Mouse (Mus musculus) heart, embryonic 11.5 days (tissue): Measurements from ENCODE around the gene Efcab8. TPM values are rescaled to one million over a fixed set of nuclear protein-coding genes. Genes with fewer than 3 reads are reported as not detected.
"Not testable (repeated sequence)": the region's sequence is repeated elsewhere in the genome, so short reads cannot be mapped to it uniquely, and the experiment has no call there.

ENCODE experiments used
- ATAC-seq: fragments of 200-750 bp; cut with Nextera tagmentation; replicated peaks from 2 replicates; pipeline ENCODE4 v1.8.0; 2017; ENCODE audit warnings: moderate library complexity; ENCODE audit not compliant: insufficient number of reproducible peaks, low FRiP score, low TSS enrichment
- H3K27ac ChIP-seq: fragments of 300-500 bp; sonication (generic); 2 replicates; pipeline ENCODE4 v1.5.1; 2014; ENCODE audit warnings: mild to moderate bottlenecking, low read depth, low read length
- H3K27me3 ChIP-seq: fragments of 300-500 bp; sonication (generic); 2 replicates; pipeline ENCODE4 v1.6.1; 2014; ENCODE audit warnings: mild to moderate bottlenecking, low read length, mixed read lengths; ENCODE audit not compliant: control insufficient read depth, insufficient read depth
- H3K36me3 ChIP-seq: fragments of 300-500 bp; sonication (generic); 2 replicates; pipeline ENCODE4 v1.6.1; 2014; ENCODE audit warnings: mild to moderate bottlenecking, low read length, moderate library complexity, mixed read lengths; ENCODE audit not compliant: control insufficient read depth, insufficient read depth
- H3K4me1 ChIP-seq: fragments of 300-500 bp; sonication (generic); 2 replicates; pipeline ENCODE4 v1.6.1; 2014; ENCODE audit warnings: low read length; ENCODE audit not compliant: control insufficient read depth, insufficient read depth
- H3K4me2 ChIP-seq: fragments of 300-500 bp; sonication (generic); 2 replicates; pipeline ENCODE4 v1.6.1; 2014; ENCODE audit warnings: mild to moderate bottlenecking, moderate library complexity
- H3K4me3 ChIP-seq: fragments of 300-500 bp; sonication (generic); 2 replicates; pipeline ENCODE4 v1.5.1; 2014; ENCODE audit warnings: low read depth, low read length
- H3K9ac ChIP-seq: fragments of 300-500 bp; sonication (generic); 2 replicates; pipeline ENCODE4 v1.6.1; 2014; ENCODE audit warnings: mild to moderate bottlenecking, low read depth, low read length, moderate library complexity
- H3K9me3 ChIP-seq: fragments of 300-500 bp; sonication (generic); replicated peaks from 2 replicates; pipeline ENCODE4 v1.6.1; 2016; ENCODE audit warnings: low read length; ENCODE audit not compliant: control insufficient read depth
- WGBS: fragments of 180-500 bp; shearing (Covaris S2); extraction: QIAGEN DNeasy Blood & Tissue Kit; methylation state at CpG from one replicate; pipeline ENCODE4 v1.1.7; 2014; ENCODE audit not compliant: insufficient replicate concordance; 5-methylcytosine and 5-hydroxymethylcytosine counted together
- polyA plus RNA-seq: library from polyadenylated mRNA; unstranded; fragments of >200 nt; fragmentation: Nextera tagmentation; extraction: Ambion mirVana; gene quantifications from 2 replicates; pipeline ENCODE4 v1.2.1, GENCODE M21; 2014

The Efcab8 gene
- polyA plus RNA-seq, 1 experiment from 2014 or later: not detected

DNA sequence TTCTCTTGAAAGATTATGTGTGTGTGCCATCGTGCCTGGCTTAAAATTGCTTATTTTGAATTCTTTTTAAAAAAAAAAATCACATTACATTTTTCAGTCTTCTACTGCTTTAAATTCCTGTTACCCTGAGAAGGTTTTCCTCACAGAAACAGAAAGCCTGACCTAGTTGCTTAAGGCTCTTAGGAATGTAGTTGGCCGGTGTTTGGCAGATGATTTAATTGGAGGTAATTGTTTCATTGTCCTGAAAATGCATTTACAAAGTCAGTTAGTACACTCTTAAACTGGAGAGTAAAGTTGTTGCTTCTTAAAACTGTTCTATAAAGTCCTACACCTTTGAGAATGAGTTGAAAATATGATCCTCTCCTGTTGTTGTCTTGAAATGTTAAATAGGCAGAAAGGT, 10.8 kb upstream of the Efcab8 start:
- no peaks in the 10 kb centered on the region for H3K9me3 ChIP-seq
- H3K4me2 ChIP-seq: no peak overlapping the region
- H3K4me1 ChIP-seq: no peaks in the 10 kb centered on the region
- peaks cover 18% of the 10 kb centered on the region for H3K36me3 ChIP-seq
- WGBS: 94% methylated on average over 2 of the region's 2 CpGs
- no peak for ATAC-seq
- no peaks in the 10 kb centered on the region for H3K27me3 ChIP-seq
- no peak overlapping the region for H3K4me3 ChIP-seq
- no peak overlapping the region for H3K9ac ChIP-seq
- no peak overlapping the region for H3K27ac ChIP-seq

- no peak for ATAC-seq
- Histone ChIP-seq H3K27me3 (no peaks in the 10 kb centered on the region), H3K4me1 (no peaks in the 10 kb centered on the region), H3K27ac (no peak overlapping the region), H3K4me3 (no peak overlapping the region), H3K9me3 (no peaks in the 10 kb centered on the region), H3K9ac (no peak overlapping the region), H3K36me3 (peaks cover 4% of the 10 kb centered on the region; the same call in 1 of the 2 replicates), H3K4me2 (no peak overlapping the region)
- WGBS: 91% methylated on average over 4 of the region's 4 CpGs
These were observed 6.8 kb upstream of the Efcab8 start for GRCm38 (mm10) chr2:153772950-153773349.

- Histone ChIP-seq H3K9me3 (no peaks in the 10 kb centered on the region), H3K9ac (no peak overlapping the region), H3K36me3 (peaks cover 4% of the 10 kb centered on the region; the same call in 1 of the 2 replicates), H3K27ac (no peak overlapping the region), H3K4me3 (no peak overlapping the region), H3K4me1 (peaks cover 9% of the 10 kb centered on the region; the same call in 1 of the 2 replicates), H3K27me3 (no peaks in the 10 kb centered on the region), H3K4me2 (no peak overlapping the region)
- ATAC-seq: no peak
- WGBS: 90% methylated on average over 4 of the region's 4 CpGs
These were observed 4.3 kb upstream of the Efcab8 start for GRCm38 (mm10) chr2:153775472-153775871.

DNA sequence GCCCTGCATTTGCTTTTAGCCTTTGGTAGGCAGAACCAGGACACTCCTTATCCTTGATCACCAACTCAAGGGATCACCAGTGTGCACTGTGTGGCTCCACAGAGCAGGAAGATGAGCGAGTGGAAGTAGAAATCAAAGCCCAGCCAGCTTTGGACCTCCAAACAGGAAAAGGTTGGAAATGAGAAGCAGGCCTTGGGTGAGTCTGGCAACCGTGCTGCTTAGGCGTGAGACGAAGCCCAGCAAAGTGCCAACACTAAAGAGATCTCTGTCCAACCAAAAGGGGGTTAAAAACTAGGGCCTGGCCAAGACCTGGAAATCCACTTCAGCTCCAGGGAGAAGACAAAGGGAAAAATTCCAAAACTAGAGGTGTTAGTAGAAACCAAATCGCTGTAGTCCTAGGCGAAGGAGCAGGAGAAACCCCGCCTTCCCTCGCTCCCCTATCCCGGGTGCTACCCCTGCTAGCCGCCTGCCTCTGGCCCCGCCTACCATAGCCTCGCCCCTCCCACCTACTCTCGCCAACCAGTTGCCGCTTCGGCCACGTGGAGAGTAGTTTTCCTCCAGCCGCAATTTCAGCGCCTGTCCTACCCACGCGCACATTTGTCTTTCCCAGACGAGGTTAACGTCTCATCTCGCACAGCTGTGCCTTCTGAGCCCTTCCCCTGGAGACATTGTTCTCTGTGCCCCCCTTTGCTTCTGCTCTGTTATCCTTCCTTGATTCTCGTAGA, 931 bp upstream of the Efcab8 start:
- H3K27ac ChIP-seq: 0 out of 2 replicates have a peak overlapping the region, but pooled peaks have one; percentile 10

GRCm38 (mm10) chr2:153781181-153781580, 1.4 kb downstream of the Efcab8 start:
- Histone ChIP-seq H3K9me3 (no peaks in the 10 kb centered on the region), H3K4me3 (no peak overlapping the region), H3K27me3 (no peaks in the 10 kb centered on the region), H3K9ac (no peak overlapping the region), H3K27ac (no peak overlapping the region), H3K4me2 (no peak overlapping the region), H3K4me1 (peaks cover 9% of the 10 kb centered on the region; the same call in 1 of the 2 replicates), H3K36me3 (no peaks in the 10 kb centered on the region)
- WGBS: 75% methylated on average over 4 of the region's 4 CpGs
- ATAC-seq: no peak

More for the DNA sequence above, 931 bp upstream of the Efcab8 start:
- 12% methylated on average over 24 of the region's 24 CpGs for WGBS
- H3K4me3 ChIP-seq: peak overlapping the region; percentile 38
- H3K27me3 ChIP-seq: no peaks in the 10 kb centered on the region
- peak overlapping the region; percentile 85 for H3K4me2 ChIP-seq
- ATAC-seq: peak; percentile 81
- H3K9ac ChIP-seq: peak overlapping the region; percentile 58
- H3K36me3 ChIP-seq: no peaks in the 10 kb centered on the region
- H3K4me1 ChIP-seq: peaks cover 9% of the 10 kb centered on the region; the same call in 1 of the 2 replicates
- H3K9me3 ChIP-seq: no peaks in the 10 kb centered on the region

GRCm38 (mm10) chr2:153784668-153785067, 4.9 kb downstream of the Efcab8 start:
- Histone ChIP-seq H3K4me2 (no peak overlapping the region), H3K9me3 (no peaks in the 10 kb centered on the region), H3K27me3 (no peaks in the 10 kb centered on the region), H3K4me3 (no peak overlapping the region), H3K36me3 (no peaks in the 10 kb centered on the region), H3K9ac (no peak overlapping the region), H3K27ac (no peak overlapping the region), H3K4me1 (no peaks in the 10 kb centered on the region)
- WGBS: 82% methylated on average over 2 of the region's 2 CpGs
- no peak for ATAC-seq

DNA sequence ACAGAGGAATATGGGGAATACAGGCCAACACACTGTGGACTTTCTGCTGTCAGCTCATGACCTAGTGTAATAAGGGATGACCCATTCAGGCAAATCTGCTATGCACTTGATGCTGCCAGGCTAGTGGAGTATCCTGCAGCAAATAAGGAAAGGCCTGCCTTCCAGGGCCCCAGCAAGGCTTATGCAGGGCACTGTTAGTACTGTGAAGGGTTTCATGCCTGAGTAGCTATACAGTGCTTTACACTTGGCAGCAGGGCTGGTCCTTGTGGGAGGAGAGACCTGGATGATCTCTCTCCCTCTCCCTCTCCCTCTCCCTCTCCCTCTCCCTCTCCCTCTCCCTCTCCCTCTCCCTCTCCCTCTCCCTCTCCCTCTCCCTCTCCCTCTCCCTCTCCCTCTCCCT, 13.6 kb downstream of the Efcab8 start:
- H3K9me3 ChIP-seq: no peaks in the 10 kb centered on the region
- no peak for ATAC-seq
- H3K36me3 ChIP-seq: no peaks in the 10 kb centered on the region
- H3K27ac ChIP-seq: no peak overlapping the region
- H3K9ac ChIP-seq: no peak overlapping the region
- H3K27me3 ChIP-seq: no peaks in the 10 kb centered on the region
- H3K4me2 ChIP-seq: no peak overlapping the region
- H3K4me3 ChIP-seq: no peak overlapping the region
- no peaks in the 10 kb centered on the region for H3K4me1 ChIP-seq

DNA sequence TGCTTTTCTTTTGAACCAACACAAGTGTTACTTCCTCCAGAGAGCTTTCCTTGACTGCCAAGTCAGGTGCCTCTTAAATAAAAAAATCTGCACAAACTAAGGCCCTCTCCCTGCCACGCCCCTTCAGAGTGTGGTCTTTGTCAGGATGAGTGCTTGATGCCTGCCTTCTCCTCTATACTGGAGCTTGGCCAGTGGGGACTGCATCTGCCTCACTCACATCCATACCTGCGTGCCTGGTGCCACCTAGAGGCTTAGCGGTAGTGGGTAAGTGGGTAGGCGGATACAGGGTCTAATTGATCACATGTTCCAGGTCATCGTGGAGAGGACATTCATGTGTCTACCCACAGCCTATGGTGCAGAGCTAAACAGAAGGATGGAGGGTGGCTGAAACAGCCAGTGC, 15.4 kb downstream of the Efcab8 start:
- Histone ChIP-seq H3K27me3 (no peaks in the 10 kb centered on the region), H3K27ac (no peak overlapping the region), H3K9me3 (no peaks in the 10 kb centered on the region), H3K4me1 (no peaks in the 10 kb centered on the region), H3K9ac (no peak overlapping the region), H3K36me3 (no peaks in the 10 kb centered on the region), H3K4me3 (no peak overlapping the region), H3K4me2 (no peak overlapping the region)
- WGBS: 52% methylated on average over 5 of the region's 5 CpGs
- no peak for ATAC-seq

DNA sequence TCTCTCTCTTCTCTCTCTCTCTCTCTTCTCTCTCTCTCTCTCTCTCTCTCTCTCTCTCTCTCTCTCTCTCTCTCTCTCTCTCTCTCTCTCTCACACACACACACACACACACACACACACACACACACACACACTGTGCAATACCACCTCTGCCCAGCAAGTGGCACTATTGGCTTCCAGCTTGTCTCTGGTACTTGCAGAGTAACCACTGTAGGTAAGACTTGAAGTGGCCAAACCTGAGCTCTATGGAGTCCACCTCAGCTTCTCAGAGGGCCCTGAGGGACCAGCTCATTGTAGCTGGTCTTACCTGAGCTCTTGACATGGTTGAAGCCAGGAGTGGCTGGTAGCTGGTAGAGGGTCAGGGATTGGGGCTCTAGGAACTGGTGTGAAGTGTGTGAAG, 27.7 kb downstream of the Efcab8 start:
- H3K36me3 ChIP-seq, H3K4me2 ChIP-seq, H3K4me3 ChIP-seq, H3K9me3 ChIP-seq, ATAC-seq, H3K27ac ChIP-seq, H3K27me3 ChIP-seq, H3K9ac ChIP-seq: not testable (repeated sequence)
- H3K4me1 ChIP-seq: peaks cover 28% of the 10 kb centered on the region
